Mouse (Mus musculus): ENCODE data around the gene Gm47959.
"Not testable (repeated sequence)": the region's sequence is repeated elsewhere in the genome, so short reads cannot be mapped to it uniquely, and the experiment has no call there.

Gm47959 gene

DNA sequence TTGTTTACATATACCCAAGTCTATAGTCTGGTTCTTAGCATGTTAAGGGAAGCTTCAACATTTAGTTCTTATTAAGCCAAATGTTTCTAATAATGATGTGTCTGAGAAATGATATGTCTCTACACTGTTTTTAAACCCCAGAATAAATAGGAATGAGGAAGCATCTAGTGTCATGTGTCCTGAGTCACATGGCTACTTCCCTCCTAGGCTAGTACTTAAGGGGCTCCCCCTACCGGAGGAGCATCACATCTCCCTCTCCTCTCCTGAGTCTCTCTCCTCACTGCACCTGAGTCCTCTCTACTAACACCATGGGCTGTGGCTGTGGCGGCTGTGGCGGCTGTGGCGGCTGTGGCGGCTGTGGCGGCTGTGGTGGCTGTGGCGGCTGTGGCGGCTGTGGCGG lies at the start of gene Gm47959:
Gene Gm47959 (plus strand): TSS at position 243 of the 400 bp plus-strand sequence.
- not testable (repeated sequence) for DNase-seq

DNA sequence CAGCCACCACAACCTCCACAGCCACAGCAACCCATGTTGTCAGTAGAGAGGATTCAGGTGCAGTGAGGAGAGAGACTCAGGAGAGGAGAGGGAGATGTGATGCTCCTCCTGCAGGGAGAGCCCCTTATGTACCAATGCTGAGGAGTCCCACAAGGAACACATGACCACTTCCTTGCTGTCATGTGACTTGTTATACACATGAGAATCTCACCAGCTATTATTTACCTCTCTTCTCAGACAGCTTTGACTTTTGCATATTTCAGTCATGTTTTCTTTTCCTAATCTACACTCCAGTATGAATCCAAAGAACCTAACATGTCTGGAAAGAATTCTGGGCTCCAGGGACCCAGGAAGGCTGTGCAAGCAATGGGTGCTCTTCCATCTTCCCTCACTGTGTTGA lies 44.4 kb upstream of the Gm47959 start, which contains the start of gene Gm7544:
Gene Gm7544 (minus strand): TSS at position 101 of the 400 bp plus-strand sequence.
- DNase-seq, result not testable (repeated sequence)

DNA sequence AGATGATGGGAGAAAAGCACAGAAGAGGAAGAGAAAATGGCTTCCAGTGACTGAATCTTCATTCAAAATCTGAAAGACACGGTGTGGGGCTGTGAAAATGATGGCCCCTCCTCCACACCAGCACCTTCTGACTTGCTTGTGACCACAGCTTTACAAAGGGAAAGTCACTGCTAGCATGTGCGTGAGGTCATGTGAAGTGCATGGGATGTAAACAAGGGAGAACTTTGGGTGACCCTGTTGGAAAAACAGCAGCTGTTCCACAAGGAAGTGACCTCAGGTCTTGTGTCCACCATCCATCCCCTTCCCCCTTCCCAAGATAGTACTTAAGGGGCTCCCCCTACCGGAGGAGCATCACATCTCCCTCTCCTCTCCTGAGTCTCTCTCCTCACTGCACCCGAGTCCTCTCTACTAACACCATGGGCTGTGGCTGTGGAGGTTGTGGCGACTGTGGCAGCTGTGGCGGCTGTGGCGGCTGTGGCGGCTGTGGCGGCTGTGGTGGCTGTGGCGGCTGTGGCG lies 40.4 kb upstream of the Gm47959 start, which contains the start of gene Gm47955:
Gene Gm47955 (plus strand): TSS at position 417 of the 516 bp plus-strand sequence.
- DNase-seq, result no peak

DNA sequence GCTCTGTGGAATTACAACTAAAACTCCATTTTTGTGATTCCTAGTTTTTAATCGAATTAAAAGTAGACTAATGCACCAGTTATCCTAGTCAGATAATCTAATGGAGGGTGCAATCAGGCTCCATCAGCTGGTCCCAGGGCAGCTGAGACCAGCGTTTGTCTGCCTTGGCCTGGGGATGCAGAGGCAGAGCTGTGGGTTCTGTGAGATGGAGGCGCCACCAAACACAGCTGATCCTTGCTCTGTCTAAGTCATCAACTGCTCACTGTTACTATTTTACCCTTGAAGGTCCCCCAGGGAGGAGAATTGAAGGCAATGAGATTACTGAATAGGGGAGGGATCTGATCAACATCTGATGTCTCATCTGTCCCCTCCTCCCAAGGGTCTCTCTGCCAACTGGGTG lies 33.9 kb upstream of the Gm47959 start:
- no peak for DNase-seq

DNA sequence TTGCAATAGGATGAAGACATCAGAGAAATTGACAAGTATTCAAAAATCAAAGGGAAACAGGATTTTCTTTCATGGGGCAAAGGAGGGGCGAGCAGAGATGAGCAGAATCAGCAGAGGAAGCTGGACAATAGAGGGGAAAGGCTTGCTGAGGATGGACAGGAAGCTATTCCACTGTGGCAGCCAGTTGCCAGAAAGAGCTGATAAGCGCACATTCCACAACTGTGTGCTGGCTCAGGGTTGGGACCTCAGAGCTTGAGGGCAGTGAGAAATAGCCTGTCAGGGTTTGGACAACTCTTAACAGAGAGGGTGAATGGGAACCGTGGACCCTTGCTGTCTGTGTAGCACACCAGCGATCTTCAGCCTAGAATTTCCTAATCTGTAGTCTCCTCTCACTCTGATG lies 28.3 kb upstream of the Gm47959 start:
- DNase-seq, result peak in 1 of 2 experiments; percentile 24

DNA sequence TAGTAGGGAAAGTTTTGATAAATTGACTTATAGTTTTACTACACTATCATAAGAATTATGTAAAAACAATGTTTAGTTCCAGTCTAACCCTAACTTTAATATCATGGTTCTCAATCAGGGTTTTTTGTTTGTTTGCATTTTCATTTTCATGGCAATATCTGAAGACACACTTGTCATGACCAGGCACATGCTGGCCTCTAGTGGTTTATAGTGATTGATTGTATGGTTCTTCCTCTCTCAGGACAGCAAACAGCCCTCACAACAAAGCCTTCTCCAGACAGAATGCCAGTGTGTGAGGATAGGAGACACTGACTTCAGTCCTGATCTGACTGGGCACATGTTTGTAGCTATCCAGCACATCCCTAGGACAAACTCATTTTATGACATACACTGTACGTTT lies 27.1 kb upstream of the Gm47959 start:
- DNase-seq, result no peak

DNA sequence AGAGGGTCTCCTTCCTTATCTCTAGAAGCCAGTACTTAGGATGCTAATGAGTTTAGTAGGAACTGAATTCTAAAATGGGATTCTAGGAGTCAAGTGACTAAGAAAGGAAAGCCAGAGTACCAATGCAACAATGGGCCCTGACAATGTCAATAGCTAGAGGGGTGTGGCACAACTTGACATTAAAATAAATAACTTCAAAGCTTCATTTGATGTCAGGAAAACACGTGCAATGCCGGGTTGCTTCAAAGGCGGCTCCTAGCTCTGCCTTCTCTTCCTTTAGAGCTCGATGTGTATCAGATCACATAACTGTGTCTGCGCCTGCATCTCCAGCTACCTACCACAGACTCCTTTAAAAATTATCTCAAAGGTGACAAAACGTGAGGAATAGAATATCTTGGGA lies 26.4 kb upstream of the Gm47959 start:
- peak; percentile 11 to 39 for DNase-seq

DNA sequence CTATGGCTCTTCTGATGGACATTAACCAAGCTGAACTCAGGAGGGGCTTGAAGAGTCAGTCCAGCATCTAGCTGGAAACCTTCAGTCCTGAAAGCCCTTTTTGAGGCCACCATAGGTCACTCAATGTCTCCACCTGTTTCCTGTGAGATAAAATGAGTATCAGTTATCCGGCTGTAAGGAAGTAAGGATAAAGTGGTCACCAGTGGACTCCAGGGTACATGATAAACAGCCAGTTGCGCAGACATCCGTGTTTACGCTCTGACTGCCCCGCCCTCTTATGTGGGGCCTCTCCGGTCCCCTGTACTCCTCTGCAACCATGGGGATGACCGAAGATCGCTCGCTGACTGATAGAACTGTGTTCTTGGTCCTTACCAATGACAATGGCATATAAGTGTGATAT lies 26.0 kb upstream of the Gm47959 start:
- peak; percentile 40 to 61 for DNase-seq

DNA sequence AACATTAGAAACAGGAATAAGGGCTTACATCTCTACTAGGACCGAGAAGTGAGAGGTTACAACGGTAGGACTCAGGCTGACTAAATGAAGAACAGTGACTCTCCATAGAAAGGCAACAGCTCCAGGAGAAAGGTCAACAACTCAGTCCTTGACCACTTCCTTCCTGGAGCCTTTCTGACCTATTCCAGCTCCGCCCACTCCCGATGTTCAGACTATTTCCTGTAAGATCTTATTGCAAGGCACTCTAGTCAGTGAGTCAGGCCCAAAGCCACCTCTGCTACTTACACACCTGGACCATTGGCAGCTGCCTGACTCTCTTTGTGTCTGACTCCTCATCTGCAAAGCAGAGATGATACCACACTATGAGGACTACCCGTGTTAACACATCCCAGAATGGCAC lies 24.6 kb upstream of the Gm47959 start:
- DNase-seq, result peak; percentile 58 to 76

DNA sequence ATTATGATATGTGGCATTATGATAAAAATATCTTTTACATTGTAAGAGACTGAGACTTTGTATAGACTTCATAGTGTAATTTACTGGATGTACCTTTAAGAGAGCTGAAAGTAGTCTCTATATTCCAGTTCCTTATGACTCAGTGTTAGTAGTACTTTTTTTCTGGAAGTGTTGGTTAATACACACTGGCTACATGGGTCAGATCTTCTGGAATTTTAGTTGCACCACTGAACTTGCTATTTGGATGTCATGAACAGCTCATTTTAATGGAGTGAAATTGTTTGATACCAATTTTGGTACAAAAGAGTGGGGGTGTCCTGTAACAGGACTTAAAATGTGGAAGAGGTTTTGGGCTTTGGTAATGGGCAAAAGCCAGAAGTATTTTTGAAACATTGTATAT lies 22.5 kb upstream of the Gm47959 start:
- no peak for DNase-seq

DNA sequence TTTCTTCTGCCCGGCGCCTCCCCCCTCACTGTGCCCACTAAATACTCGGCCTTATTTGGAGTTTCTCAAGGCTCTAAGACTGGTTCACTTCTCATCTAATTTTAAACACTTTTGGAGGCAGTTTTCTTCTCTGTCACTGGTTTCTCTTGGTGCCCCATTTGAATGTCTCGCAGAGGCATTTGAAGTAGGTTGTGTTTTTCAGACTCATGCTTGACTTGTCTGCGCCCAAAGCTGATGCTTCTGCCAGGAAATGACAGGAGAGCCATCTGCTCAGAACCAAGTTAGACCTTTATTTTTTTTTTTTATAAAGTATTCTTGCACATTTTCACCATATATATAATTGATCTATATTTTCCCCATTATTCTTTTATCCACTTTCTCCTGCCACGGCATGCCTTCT lies 13.6 kb upstream of the Gm47959 start:
- no peak for DNase-seq

DNA sequence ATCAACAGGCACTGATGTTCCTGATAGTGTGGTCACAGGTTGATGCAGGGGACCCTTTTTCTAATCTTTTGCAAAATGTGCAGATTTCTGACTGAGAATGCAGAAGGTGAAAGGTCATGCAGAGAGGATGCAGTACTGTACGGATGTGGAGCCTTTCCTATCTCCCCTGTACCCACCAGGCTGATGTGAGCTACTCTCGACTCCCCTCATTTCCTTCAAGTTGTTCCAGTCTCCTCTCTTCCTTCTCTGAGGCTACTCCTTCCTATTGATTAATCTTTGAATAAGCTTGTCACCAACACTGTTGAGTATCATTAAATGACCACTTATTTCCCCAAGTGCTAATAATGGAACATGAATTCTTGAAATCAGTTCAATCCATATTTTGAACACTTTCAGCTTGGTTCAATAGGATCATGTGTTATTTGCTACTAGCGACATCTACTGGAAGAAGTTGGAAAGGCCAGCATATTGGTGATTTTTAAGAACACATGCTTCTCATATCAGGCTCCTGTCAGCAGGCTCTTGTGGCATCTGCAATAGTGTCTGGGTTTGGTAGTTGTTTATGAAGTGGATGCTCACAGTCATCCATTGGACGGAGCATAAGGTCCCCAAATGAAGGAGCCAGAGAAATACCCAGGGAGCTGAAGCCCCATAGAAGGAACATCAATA lies 12.7 kb upstream of the Gm47959 start:
- peak in 1 of 2 experiments; percentile 68 for DNase-seq

DNA sequence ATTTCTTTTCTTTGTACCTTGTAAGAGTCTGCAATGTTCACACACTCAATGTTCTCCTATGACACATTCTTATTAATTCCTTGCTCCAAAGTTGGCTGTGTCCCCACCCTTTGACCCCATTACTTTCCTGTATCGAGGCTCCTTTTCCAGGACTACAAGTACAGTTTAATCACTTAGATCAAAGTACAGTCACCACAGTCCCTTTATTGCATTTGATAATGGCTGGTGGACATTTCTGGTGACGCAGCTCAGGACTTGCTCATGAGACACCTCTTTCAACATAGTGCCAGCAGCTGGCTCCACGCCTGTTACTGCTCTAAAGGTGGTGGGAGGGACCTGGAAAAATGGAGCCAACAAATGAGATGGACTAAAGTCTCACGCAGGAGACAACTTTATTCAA lies 9.3 kb upstream of the Gm47959 start:
- no peak for DNase-seq

DNA sequence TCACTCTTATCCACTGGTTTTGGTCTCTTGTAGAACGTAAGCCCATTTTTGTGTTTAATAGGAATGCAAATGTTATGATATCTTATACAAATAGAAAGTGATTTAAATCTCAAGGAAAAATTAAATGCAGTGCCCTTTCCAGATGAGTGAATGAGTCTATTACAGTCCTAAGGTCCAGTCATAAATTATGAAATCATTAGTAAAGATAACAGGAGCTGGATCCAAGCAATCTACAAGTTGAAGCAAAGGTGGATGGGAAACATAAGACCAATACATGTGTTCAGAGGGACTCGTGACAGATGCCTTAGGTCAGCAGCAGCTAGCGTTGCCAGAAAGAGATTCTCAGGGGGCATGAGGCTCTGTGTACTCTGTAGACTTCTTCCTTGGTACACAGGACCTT lies 8.8 kb upstream of the Gm47959 start:
- no peak for DNase-seq

DNA sequence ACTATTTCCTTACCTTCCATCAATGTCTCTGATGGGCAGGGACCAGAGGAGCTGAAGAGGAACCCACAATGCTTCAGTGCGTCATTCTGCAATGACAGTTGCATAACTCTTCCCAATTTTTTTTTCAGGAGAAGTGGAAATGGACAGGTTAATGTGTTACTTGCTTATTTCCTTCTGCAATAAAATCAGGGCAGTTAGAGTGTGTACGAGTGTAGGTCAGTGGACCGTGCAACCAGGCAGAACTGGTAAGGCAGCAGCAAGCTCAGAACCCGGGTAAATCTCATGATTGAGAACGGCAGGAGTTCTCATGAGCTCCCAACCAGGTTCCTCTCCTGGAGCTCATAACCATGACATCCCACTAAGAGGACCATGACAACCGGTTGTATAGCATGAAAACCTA lies 8.3 kb upstream of the Gm47959 start:
- no peak for DNase-seq

DNA sequence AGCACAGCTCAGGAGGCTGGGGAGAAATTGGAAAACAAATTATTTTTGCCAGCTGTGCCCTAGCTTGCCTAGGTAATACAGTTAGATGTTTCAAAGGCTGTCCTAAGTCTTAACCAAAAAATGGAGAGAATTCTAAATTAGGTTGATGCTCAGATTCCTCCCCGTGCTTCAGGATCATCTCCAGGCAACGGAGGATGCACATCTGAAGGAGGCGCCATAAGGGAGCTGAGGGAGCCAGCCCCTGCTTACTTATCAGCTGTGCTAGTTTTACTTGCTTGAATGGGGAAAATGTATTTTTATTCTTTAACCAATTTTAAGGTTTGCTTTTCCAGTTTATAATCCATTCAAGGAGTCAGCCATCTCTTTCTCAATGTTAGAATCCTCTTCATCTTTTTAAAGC lies 6.4 kb upstream of the Gm47959 start:
- no peak for DNase-seq

DNA sequence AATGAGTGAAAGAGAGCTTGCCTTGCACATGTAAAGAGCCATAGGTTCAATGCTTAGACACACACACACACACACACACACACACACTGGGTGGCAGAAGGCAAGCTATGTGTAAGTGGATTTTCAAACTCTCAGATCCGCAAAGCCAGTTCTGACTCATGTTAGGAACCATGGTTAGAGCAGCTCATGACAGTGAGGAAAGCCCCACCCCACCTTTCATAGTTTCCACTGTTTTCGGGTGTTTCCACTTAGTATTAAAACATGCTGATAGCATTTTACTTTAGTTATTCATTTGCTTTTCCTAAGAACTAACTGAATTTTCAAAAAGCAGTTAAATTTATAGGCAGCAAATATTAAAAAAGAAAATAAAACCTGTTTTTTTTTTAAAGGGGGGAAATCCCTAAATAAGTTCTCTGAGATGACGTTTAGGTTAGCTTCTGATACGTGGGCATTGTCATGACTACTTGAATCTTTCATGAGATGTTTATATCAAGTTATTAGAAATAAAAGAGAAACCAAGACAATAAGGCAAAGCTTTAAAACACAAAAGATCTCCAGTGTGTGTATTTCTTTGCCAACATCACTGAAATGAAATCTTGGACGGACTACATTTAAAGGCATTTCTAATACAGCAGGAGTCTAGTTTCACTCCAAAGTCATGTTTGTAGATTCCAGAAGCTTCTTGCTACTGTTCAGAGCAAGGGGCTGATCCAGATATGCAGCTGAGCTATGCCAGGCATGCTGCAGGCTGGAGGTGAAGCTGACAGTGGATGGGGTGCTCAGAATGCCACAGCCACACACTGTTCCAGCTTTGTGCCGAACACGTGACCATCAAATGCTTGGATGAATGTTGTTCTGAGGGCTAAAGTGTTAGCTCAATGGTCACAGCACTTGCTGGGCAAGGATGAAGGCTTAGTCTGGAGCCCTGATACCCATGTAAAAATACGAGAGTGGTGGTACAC lies 6.2 kb downstream of the Gm47959 start:
- peak; percentile 31 to 33 for DNase-seq

DNA sequence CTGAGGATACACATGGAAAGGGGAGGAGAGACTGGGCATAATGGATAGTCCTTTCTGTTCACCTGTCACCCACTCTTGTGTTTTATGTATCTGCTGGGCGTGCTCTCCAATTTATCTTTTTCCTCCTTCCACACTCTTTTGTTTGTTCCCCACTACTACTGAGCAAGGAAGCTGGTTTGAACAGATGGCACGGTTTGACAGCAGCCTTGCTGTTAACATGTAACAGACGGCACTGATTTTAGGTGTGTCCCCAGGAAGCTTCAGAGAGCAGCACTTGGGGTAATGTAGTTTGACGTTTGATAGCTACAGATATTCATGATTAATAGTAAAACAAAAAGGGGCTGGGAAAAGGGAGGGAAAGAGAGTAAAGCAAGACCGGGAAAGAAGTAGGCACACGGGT lies 7.1 kb downstream of the Gm47959 start:
- no peak for DNase-seq

DNA sequence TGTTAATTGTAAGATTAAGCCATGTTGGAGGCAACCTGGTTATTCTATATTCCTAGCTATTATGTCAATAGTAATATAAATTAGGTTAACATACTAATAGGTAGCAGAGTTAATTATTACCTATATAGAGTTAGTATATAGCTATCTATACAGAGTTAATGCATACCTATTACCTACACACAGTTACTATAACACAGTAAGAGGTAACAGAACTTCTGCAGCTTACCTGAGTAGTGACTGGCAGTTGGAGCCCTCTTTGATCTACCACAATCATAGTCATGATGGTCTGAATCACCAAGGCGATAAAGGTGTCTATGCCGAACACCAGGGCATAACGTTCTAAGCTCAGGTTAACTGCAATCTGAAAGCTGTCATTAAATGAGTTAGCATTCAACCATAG lies 14.1 kb downstream of the Gm47959 start:
- DNase-seq, result no peak

DNA sequence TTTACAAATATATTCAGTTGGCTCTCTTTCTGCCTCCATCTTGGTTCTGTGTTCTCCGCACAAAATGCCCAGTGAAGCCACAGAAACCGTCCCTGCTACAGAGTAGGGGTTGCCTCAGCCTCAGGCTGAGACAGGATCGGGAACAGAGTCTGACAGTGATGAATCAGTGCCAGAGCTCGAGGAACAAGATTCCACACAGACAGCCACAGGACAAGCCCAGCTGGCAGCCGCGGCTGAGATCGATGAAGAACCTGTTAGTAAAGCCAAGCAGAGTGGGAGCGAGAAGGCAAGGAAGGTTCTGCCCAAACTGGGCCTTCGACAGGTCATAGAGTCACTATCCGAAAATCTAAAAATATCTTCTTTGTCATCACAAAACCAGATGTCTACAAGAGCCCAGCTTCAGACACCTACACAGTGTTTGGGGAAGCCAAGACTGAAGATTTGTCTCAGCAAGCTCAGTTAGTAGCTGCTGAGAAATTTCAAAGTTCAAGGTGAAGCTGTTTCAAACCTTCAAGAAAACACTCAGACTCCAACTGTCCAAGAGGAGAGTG lies 15.1 kb downstream of the Gm47959 start:
- DNase-seq, result no peak

DNA sequence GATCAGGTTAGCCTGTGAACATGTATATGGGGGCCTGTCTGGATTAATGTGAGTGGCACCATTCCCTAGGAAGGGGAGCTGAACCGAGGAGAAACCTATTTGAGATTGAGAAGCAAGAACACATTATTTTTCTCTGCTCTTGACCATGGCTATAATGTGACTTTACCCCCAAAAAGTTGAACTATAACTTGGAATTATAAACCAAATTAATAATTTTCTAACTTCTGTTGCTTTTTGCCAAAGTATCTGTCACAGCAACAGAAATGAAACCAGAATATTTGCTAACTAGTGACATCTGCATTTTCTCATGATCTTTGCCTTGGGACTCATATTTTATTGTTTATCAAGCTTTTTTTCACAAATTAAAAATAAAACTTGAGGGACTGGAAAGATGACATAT lies 16.2 kb downstream of the Gm47959 start:
- no peak for DNase-seq

DNA sequence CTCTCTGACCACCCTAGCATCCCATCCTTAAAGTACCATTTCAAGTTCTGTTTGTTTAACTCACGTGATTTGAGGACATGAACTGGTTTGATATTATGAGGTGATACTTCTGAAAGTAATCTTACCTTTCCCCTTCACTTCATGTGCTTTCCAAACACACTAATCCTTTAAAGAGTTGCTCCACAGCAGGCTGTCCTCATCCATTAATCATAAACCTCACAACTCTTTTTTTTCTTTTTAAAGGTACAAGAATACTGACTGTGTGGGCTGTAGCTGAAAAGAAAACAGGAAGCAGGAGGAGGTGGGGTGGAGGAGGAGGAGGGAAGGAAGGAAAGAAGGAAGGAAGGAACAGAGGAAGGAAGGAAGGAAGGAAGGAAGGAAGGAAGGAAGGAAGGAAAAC lies 31.6 kb downstream of the Gm47959 start:
- no peak for DNase-seq

DNA sequence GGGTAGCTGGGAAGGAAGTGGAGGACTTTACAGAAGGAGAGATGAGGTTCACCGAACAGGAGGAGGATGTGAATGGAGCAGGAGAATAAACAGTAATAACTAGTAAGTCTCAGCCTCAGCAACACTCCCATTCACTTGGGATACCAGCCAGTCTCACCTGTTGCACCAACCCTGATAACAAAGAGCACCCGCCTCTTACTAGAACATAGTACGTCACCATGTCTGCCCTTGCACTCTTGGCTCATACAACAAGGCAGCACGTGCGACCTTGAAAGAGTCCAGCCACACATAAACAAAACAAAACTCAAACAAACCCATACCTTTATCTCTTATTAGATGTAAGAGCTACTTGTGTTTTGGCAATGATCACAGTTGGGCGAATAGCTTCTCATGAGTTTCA lies 32.2 kb downstream of the Gm47959 start:
- DNase-seq, result peak; percentile 36 to 64
